Mouse (Mus musculus) lung, postnatal 0 days (tissue): ENCODE measurements around the gene Rnf5. TPM values are rescaled to one million over a fixed set of nuclear protein-coding genes. Genes with fewer than 3 reads are reported as not detected.

ENCODE experiments used
- ATAC-seq: fragments of 200-750 bp; cut with Nextera tagmentation; 2 replicates; pipeline ENCODE4 v1.8.0; 2017; ENCODE audit warnings: moderate library complexity
- DNase-seq: peaks from one replicate; pipeline ENCODE4 v3.0.0-alpha.2; 2016; ENCODE audit warnings: low spot score
- H3K27ac ChIP-seq: fragments of 300-500 bp; sonication (generic); 2 replicates; pipeline ENCODE4 v1.5.1; 2014; ENCODE audit warnings: antibody characterized with exemption, mild to moderate bottlenecking, low read length, mixed read lengths
- H3K27me3 ChIP-seq: fragments of 300-500 bp; sonication (generic); replicated peaks from 2 replicates; pipeline ENCODE4 v1.6.1; 2014; ENCODE audit warnings: low read length, mixed read lengths; ENCODE audit not compliant: insufficient read depth
- H3K36me3 ChIP-seq: fragments of 300-500 bp; sonication (generic); 2 replicates; pipeline ENCODE4 v1.6.1; 2014; ENCODE audit warnings: low read length, mixed read lengths; ENCODE audit not compliant: insufficient read depth
- H3K4me1 ChIP-seq: fragments of 300-500 bp; sonication (generic); 2 replicates; pipeline ENCODE4 v1.6.1; 2014; ENCODE audit warnings: antibody characterized with exemption, low read depth, low read length, mixed read lengths; ENCODE audit not compliant: insufficient read depth
- H3K4me2 ChIP-seq: fragments of 300-500 bp; sonication (generic); replicated peaks from 2 replicates; pipeline ENCODE4 v1.6.1; 2014; ENCODE audit warnings: low read depth, mild to moderate bottlenecking, low read length, moderate library complexity, mixed read lengths
- H3K4me3 ChIP-seq: fragments of 300-500 bp; sonication (generic); 2 replicates; pipeline ENCODE4 v1.5.1; 2014; ENCODE audit warnings: low read depth, low read length
- H3K9ac ChIP-seq: fragments of 300-500 bp; sonication (generic); replicated peaks from 2 replicates; pipeline ENCODE4 v1.6.1; 2014; ENCODE audit warnings: low read depth, mild to moderate bottlenecking
- H3K9me3 ChIP-seq: fragments of 300-500 bp; sonication (generic); 2 replicates; pipeline ENCODE4 v1.6.1; 2016; ENCODE audit warnings: low read length, mixed read lengths
- CTCF ChIP-seq: IDR thresholded peaks from 2 replicates; pipeline ENCODE4 v1.5.1; 2016; ENCODE audit warnings: antibody characterized with exemption, mild to moderate bottlenecking
- EP300 ChIP-seq: IDR thresholded peaks from 2 replicates; pipeline ENCODE4 v1.6.1; 2016; ENCODE audit warnings: antibody characterized with exemption, mild to moderate bottlenecking, control low read depth
- WGBS: fragments of 180-500 bp; shearing (Covaris S2); extraction: QIAGEN DNeasy Blood & Tissue Kit; methylation state at CpG from one replicate; pipeline ENCODE4 v1.1.7; 2014; 5-methylcytosine and 5-hydroxymethylcytosine counted together
- polyA plus RNA-seq: library from polyadenylated mRNA; unstranded; fragments of >200 nt; fragmentation: Nextera tagmentation; extraction: Ambion mirVana; gene quantifications from 2 replicates; pipeline ENCODE4 v1.2.1, GENCODE M21; 2015

Gene Rnf5
- polyA plus RNA-seq, 1 experiment from 2014 or later, result 81.5 TPM

GRCm38 (mm10) chr17:34589206-34589605 lies 14.3 kb downstream of the Rnf5 start:
- peak overlapping the region; percentile 96 for H3K4me2 ChIP-seq
- H3K36me3 ChIP-seq, result no peaks in the 10 kb centered on the region
- no peak for DNase-seq
- peak overlapping the region; percentile 97 for H3K27ac ChIP-seq
- H3K4me1 ChIP-seq, result peaks cover 30% of the 10 kb centered on the region; the same call in 1 of the 2 replicates
- no peak overlapping the region for H3K9ac ChIP-seq
- H3K27me3 ChIP-seq, result no peaks in the 10 kb centered on the region
- H3K4me3 ChIP-seq, result peak overlapping the region; percentile 14
- ATAC-seq, result no peak
- TF ChIP-seq EP300, result no peak
- no peak for TF ChIP-seq CTCF
- no peaks in the 10 kb centered on the region for H3K9me3 ChIP-seq
- 26% methylated on average over 7 of the region's 7 CpGs for WGBS

- Histone ChIP-seq H3K4me1 (peaks cover 30% of the 10 kb centered on the region; the same call in 1 of the 2 replicates), H3K9ac (no peak overlapping the region), H3K4me3 (peak overlapping the region; percentile 14; the same call in 1 of the 2 replicates), H3K27ac (peak overlapping the region; percentile 97; the same call in 1 of the 2 replicates), H3K27me3 (no peaks in the 10 kb centered on the region), H3K36me3 (no peaks in the 10 kb centered on the region), H3K9me3 (no peaks in the 10 kb centered on the region), H3K4me2 (peak overlapping the region; percentile 96)
- TF ChIP-seq CTCF (no peak), EP300 (no peak)
- no peak for DNase-seq
- WGBS, result 57% methylated on average over 3 of the region's 3 CpGs
- ATAC-seq, result no peak
These were observed 14.7 kb downstream of the Rnf5 start for GRCm38 (mm10) chr17:34588767-34589166.

GRCm38 (mm10) chr17:34587814-34588213 lies 15.7 kb downstream of the Rnf5 start:
- H3K4me3 ChIP-seq, result peak overlapping the region; percentile 50
- H3K27me3 ChIP-seq, result no peaks in the 10 kb centered on the region
- peak overlapping the region; percentile 60 for H3K9ac ChIP-seq
- no peak for DNase-seq
- no peaks in the 10 kb centered on the region for H3K36me3 ChIP-seq
- peak overlapping the region; percentile 89 for H3K27ac ChIP-seq
- H3K4me2 ChIP-seq, result peak overlapping the region; percentile 94
- TF ChIP-seq CTCF (no peak), EP300 (no peak)
- ATAC-seq, result no peak
- H3K9me3 ChIP-seq, result no peaks in the 10 kb centered on the region
- WGBS, result 3% methylated on average over 19 of the region's 19 CpGs
- peaks cover 30% of the 10 kb centered on the region; the same call in 1 of the 2 replicates for H3K4me1 ChIP-seq

GRCm38 (mm10) chr17:34587423-34587811 lies 16.1 kb downstream of the Rnf5 start:
- under 1% methylated on average over 32 of the region's 50 CpGs for WGBS
- peaks cover 30% of the 10 kb centered on the region; the same call in 1 of the 2 replicates for H3K4me1 ChIP-seq

GRCm38 (mm10) chr17:34586796-34587422 lies 16.6 kb downstream of the Rnf5 start:
- Histone ChIP-seq H3K4me1 (peaks cover 30% of the 10 kb centered on the region; the same call in 1 of the 2 replicates), H3K27me3 (no peaks in the 10 kb centered on the region), H3K9me3 (no peaks in the 10 kb centered on the region), H3K36me3 (no peaks in the 10 kb centered on the region), H3K4me3 (peak overlapping the region; percentile 50), H3K9ac (peak overlapping the region; percentile 60), H3K27ac (peak overlapping the region; percentile 89), H3K4me2 (peak overlapping the region; percentile 94)
- TF ChIP-seq CTCF (no peak), EP300 (no peak)
- peak; percentile 94 for DNase-seq
- ATAC-seq, result peak; percentile 72
- 3% methylated on average over 37 of the region's 38 CpGs for WGBS

More at GRCm38 (mm10) chr17:34587423-34587811, 16.1 kb downstream of the Rnf5 start:
- peak overlapping the region; percentile 89 for H3K27ac ChIP-seq
- H3K9ac ChIP-seq, result peak overlapping the region; percentile 60
- no peaks in the 10 kb centered on the region for H3K36me3 ChIP-seq
- no peaks in the 10 kb centered on the region for H3K9me3 ChIP-seq
- ATAC-seq (peak; percentile 86), DNase-seq (peak; percentile 98)
- peak overlapping the region; percentile 94 for H3K4me2 ChIP-seq
- TF ChIP-seq CTCF, result no peak
- TF ChIP-seq EP300, result no peak
- no peaks in the 10 kb centered on the region for H3K27me3 ChIP-seq
- H3K4me3 ChIP-seq, result peak overlapping the region; percentile 50

- Histone ChIP-seq H3K9me3 (no peaks in the 10 kb centered on the region), H3K27me3 (no peaks in the 10 kb centered on the region), H3K27ac (peak overlapping the region; percentile 89), H3K4me1 (peaks cover 30% of the 10 kb centered on the region; the same call in 1 of the 2 replicates), H3K4me2 (peak overlapping the region; percentile 94), H3K36me3 (no peaks in the 10 kb centered on the region), H3K9ac (peak overlapping the region; percentile 8; the same call in 1 of the 2 replicates), H3K4me3 (peak overlapping the region; percentile 50; the same call in 1 of the 2 replicates)
- WGBS, result 23% methylated on average over 32 of the region's 32 CpGs
- DNase-seq (no peak), ATAC-seq (no peak)
- TF ChIP-seq CTCF (no peak), EP300 (no peak)
These were observed 17.4 kb downstream of the Rnf5 start for GRCm38 (mm10) chr17:34585877-34586771.
